Mouse (Mus musculus): ENCODE results near the gene Dars2. TPM values are rescaled to one million over a fixed set of nuclear protein-coding genes. Genes with fewer than 3 reads are reported as not detected.

Gene Dars2
- polyA plus RNA-seq (2014; fragmentation: Nextera tagmentation; extraction: Ambion mirVana): 24.2 and 31.2 TPM in 2 replicates

DNA sequence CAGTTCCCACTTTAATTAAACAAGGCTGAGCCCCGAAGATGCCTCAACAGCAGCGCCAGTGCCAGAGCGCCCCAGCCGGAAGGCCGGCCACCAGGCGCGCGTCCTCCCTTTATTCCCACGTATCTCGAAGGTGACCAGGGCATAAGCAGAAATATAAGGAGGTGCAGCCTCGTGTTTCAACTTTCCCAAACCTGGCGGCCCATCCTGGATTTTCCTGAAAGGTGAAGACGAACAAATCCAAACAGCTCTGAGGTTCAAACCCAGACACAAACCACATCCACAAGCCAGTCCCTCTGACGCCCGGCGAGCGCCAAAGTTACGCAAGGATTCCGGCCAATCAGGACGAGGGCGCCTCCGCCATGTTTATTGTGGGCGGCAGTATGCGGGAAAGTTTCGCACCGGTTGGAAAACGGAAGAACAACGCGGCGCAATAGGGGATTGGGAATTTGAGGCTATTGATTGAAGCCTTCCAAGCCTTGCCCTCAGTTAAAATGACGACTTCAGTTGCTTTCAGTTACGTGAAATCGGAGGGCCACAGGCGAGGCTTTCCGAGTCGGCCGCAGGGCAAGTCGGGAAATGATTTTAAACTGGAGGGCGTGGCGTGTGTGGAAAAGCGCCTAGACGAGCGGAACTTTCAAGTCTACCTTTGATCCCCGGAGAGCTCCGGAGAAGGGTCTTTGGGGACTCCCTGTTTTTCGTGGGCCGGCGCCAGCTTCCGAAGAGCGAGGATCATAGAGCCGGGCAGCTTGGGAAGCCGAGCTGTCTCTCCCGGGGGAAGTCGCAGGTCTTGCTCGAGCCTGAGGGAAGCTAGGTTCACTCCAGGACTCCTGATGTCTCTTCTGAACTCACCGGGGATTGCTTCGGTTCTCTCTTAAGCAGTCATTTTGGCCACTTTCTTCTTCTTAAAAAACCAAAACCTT is at the start of gene Dars2, which contains the start of gene Cenpl:
Gene Dars2, minus strand, starts transcription at position 307 of the 920 bp plus-strand sequence.
Gene Cenpl, plus strand, starts transcription at position 362 of the 920 bp plus-strand sequence.
- peak within 1 kb of the TSS; percentile 78 for H3K4me3 ChIP-seq (ENCODE audit: low read depth, low read length)
- peak within 1 kb of the TSS; percentile 78 for H3K27ac ChIP-seq (replicated peaks; ENCODE audit: low read depth, low read length)
- peak within 1 kb of the TSS; percentile 90 for H3K4me2 ChIP-seq (ENCODE audit: low read depth, low read length)
- peaks cover 9% of the 10 kb centered on the region; the same call in 1 of the 2 replicates for H3K36me3 ChIP-seq (ENCODE audit: control insufficient read depth, insufficient read depth, low read length)
- H3K27me3 ChIP-seq (replicated peaks; ENCODE audit: control insufficient read depth, insufficient read depth, low read length): no peaks in the 10 kb centered on the region
- no peaks in the 10 kb centered on the region for H3K9me3 ChIP-seq (ENCODE audit: control insufficient read depth, low read length)
- under 1% methylated on average over 56 of the region's 57 CpGs for WGBS
- DNase-seq (ENCODE audit: low spot score): peak; percentile 99
- ATAC-seq (ENCODE audit: low read depth): peak; percentile 97
- peak within 1 kb of the TSS; percentile 86 for H3K9ac ChIP-seq (ENCODE audit: low read depth, low read length)
- peaks cover 22% of the 10 kb centered on the region for H3K4me1 ChIP-seq (ENCODE audit: control insufficient read depth, insufficient read depth, low read length)

- Histone ChIP-seq H3K27ac (replicated peaks; ENCODE audit: low read depth, low read length) (no peak overlapping the region), H3K9me3 (ENCODE audit: control insufficient read depth, low read length) (no peaks in the 10 kb centered on the region), H3K4me2 (ENCODE audit: low read depth, low read length) (no peak overlapping the region), H3K9ac (ENCODE audit: low read depth, low read length) (no peak overlapping the region), H3K4me1 (ENCODE audit: control insufficient read depth, insufficient read depth, low read length) (no peaks in the 10 kb centered on the region), H3K36me3 (ENCODE audit: control insufficient read depth, insufficient read depth, low read length) (peaks cover 2% of the 10 kb centered on the region), H3K27me3 (replicated peaks; ENCODE audit: control insufficient read depth, insufficient read depth, low read length) (no peaks in the 10 kb centered on the region), H3K4me3 (ENCODE audit: low read depth, low read length) (no peak overlapping the region)
- no peak for ATAC-seq (ENCODE audit: low read depth)
- no peak for DNase-seq (ENCODE audit: low spot score)
Observed at GRCm38 (mm10) chr1:161114591-161114990, 44.1 kb upstream of the Dars2 start.

- Histone ChIP-seq H3K9ac (ENCODE audit: low read depth, low read length) (no peak overlapping the region), H3K9me3 (ENCODE audit: control insufficient read depth, low read length) (no peaks in the 10 kb centered on the region), H3K4me2 (ENCODE audit: low read depth, low read length) (no peak overlapping the region), H3K36me3 (ENCODE audit: control insufficient read depth, insufficient read depth, low read length) (peaks cover 31% of the 10 kb centered on the region), H3K4me1 (ENCODE audit: control insufficient read depth, insufficient read depth, low read length) (no peaks in the 10 kb centered on the region), H3K27me3 (replicated peaks; ENCODE audit: control insufficient read depth, insufficient read depth, low read length) (no peaks in the 10 kb centered on the region), H3K4me3 (ENCODE audit: low read depth, low read length) (no peak overlapping the region), H3K27ac (replicated peaks; ENCODE audit: low read depth, low read length) (no peak overlapping the region)
- DNase-seq (ENCODE audit: low spot score) (no peak), ATAC-seq (ENCODE audit: low read depth) (no peak)
- WGBS: 94% methylated on average over 8 of the region's 8 CpGs
Observed at GRCm38 (mm10) chr1:161109216-161109615, 38.8 kb upstream of the Dars2 start.

- Histone ChIP-seq H3K4me2 (ENCODE audit: low read depth, low read length) (no peak overlapping the region), H3K27ac (replicated peaks; ENCODE audit: low read depth, low read length) (no peak overlapping the region), H3K27me3 (replicated peaks; ENCODE audit: control insufficient read depth, insufficient read depth, low read length) (no peaks in the 10 kb centered on the region), H3K36me3 (ENCODE audit: control insufficient read depth, insufficient read depth, low read length) (peaks cover 52% of the 10 kb centered on the region), H3K4me1 (ENCODE audit: control insufficient read depth, insufficient read depth, low read length) (no peaks in the 10 kb centered on the region), H3K4me3 (ENCODE audit: low read depth, low read length) (no peak overlapping the region), H3K9ac (ENCODE audit: low read depth, low read length) (no peak overlapping the region), H3K9me3 (ENCODE audit: control insufficient read depth, low read length) (no peaks in the 10 kb centered on the region)
- WGBS: 81% methylated on average over 1 of the region's 1 CpGs
- DNase-seq (ENCODE audit: low spot score) (no peak), ATAC-seq (ENCODE audit: low read depth) (no peak)
Observed at GRCm38 (mm10) chr1:161103842-161104241, 33.4 kb upstream of the Dars2 start.

DNA sequence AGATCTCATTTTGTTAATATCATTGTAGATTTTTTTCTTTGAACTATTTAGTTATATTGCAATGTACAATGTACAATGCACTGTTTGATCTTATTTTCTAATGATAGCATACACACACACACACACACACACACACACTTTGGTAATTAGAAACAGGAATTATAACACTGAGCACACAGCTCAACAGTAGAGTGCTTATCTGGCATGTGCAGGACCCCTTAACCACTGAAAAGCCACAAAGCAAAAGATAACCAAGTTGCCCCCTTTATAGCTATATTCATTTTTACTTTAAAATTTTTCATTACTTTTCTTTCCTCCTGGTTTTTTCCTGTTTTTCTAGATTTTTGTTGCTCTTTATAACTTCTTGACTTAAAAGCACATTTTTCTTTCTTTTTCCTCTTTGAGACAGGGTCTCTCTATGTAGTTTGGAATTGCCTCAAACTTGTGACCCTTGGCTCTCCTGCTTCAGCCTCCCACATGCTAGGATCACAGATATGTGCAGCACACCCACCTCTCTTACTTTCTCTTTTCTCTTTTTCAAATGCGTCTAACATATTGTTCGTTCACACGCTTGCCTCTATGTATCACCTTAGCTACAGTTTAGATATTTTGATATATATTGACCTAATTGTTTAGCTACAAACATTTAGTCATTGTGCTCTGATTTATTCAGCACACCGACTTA is 29.4 kb upstream of the Dars2 start:
- no peaks in the 10 kb centered on the region for H3K9me3 ChIP-seq (ENCODE audit: control insufficient read depth, low read length)
- no peak overlapping the region for H3K9ac ChIP-seq (ENCODE audit: low read depth, low read length)
- DNase-seq (ENCODE audit: low spot score) (no peak), ATAC-seq (ENCODE audit: low read depth) (no peak)
- WGBS: 95% methylated on average over 4 of the region's 4 CpGs
- H3K4me3 ChIP-seq (ENCODE audit: low read depth, low read length): no peak overlapping the region
- no peak overlapping the region for H3K4me2 ChIP-seq (ENCODE audit: low read depth, low read length)
- H3K27me3 ChIP-seq (replicated peaks; ENCODE audit: control insufficient read depth, insufficient read depth, low read length): no peaks in the 10 kb centered on the region
- no peaks in the 10 kb centered on the region for H3K4me1 ChIP-seq (ENCODE audit: control insufficient read depth, insufficient read depth, low read length)
- no peak overlapping the region for H3K27ac ChIP-seq (replicated peaks; ENCODE audit: low read depth, low read length)
- H3K36me3 ChIP-seq (ENCODE audit: control insufficient read depth, insufficient read depth, low read length): peaks cover 66% of the 10 kb centered on the region

GRCm38 (mm10) chr1:161077243-161077642 is 6.8 kb upstream of the Dars2 start:
- no peaks in the 10 kb centered on the region for H3K27me3 ChIP-seq (replicated peaks; ENCODE audit: control insufficient read depth, insufficient read depth, low read length)
- H3K9me3 ChIP-seq (ENCODE audit: control insufficient read depth, low read length): no peaks in the 10 kb centered on the region
- H3K9ac ChIP-seq (ENCODE audit: low read depth, low read length): no peak overlapping the region
- 89% methylated on average over 3 of the region's 3 CpGs for whole genome bisulfite sequencing
- ATAC-seq (ENCODE audit: low read depth) (no peak), DNase-seq (ENCODE audit: low spot score) (no peak)
- peaks cover 38% of the 10 kb centered on the region for H3K36me3 ChIP-seq (ENCODE audit: control insufficient read depth, insufficient read depth, low read length)
- H3K4me1 ChIP-seq (ENCODE audit: control insufficient read depth, insufficient read depth, low read length): peaks cover 11% of the 10 kb centered on the region; the same call in 1 of the 2 replicates
- H3K4me2 ChIP-seq (ENCODE audit: low read depth, low read length): no peak overlapping the region
- no peak overlapping the region for H3K4me3 ChIP-seq (ENCODE audit: low read depth, low read length)
- no peak overlapping the region for H3K27ac ChIP-seq (replicated peaks; ENCODE audit: low read depth, low read length)

- Histone ChIP-seq H3K4me1 (ENCODE audit: control insufficient read depth, insufficient read depth, low read length) (peaks cover 20% of the 10 kb centered on the region), H3K9me3 (ENCODE audit: control insufficient read depth, low read length) (no peaks in the 10 kb centered on the region), H3K36me3 (ENCODE audit: control insufficient read depth, insufficient read depth, low read length) (peaks cover 34% of the 10 kb centered on the region), H3K9ac (ENCODE audit: low read depth, low read length) (no peak overlapping the region), H3K4me2 (ENCODE audit: low read depth, low read length) (no peak overlapping the region), H3K27me3 (replicated peaks; ENCODE audit: control insufficient read depth, insufficient read depth, low read length) (no peaks in the 10 kb centered on the region), H3K27ac (replicated peaks; ENCODE audit: low read depth, low read length) (no peak overlapping the region), H3K4me3 (ENCODE audit: low read depth, low read length) (no peak overlapping the region)
- no peak for DNase-seq (ENCODE audit: low spot score)
- ATAC-seq (ENCODE audit: low read depth): no peak
- WGBS: 84% methylated on average over 6 of the region's 6 CpGs
Observed at GRCm38 (mm10) chr1:161076238-161076637, 5.8 kb upstream of the Dars2 start.

DNA sequence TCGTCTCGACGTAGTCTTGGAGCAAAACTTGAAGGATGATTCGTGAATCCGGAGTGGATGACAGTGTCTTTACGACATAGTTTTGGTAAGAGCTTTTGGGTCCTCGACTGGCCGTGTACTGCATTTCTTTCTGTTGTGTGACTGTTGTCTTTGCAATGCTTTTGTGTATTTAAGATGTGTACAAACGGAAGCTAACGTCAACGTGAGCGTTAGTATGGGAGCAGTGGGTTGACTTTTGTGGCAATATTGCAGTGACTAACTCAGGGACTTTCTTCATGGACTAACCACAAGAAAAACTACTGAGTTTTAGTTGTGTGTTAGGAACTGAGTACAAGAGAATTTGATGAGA is 788 bp upstream of the Dars2 start:
- DNase-seq (ENCODE audit: low spot score): no peak
- no peak for ATAC-seq (ENCODE audit: low read depth)
- Histone ChIP-seq H3K36me3 (ENCODE audit: control insufficient read depth, insufficient read depth, low read length) (peaks cover 8% of the 10 kb centered on the region), H3K4me1 (ENCODE audit: control insufficient read depth, insufficient read depth, low read length) (peaks cover 22% of the 10 kb centered on the region), H3K4me2 (ENCODE audit: low read depth, low read length) (peak overlapping the region; percentile 73), H3K27me3 (replicated peaks; ENCODE audit: control insufficient read depth, insufficient read depth, low read length) (no peaks in the 10 kb centered on the region), H3K9ac (ENCODE audit: low read depth, low read length) (peak overlapping the region; percentile 84), H3K9me3 (ENCODE audit: control insufficient read depth, low read length) (no peaks in the 10 kb centered on the region), H3K4me3 (ENCODE audit: low read depth, low read length) (peak overlapping the region; percentile 78), H3K27ac (replicated peaks; ENCODE audit: low read depth, low read length) (peak overlapping the region; percentile 59; the same call in 1 of the 2 replicates)
- 0% methylated on average over 12 of the region's 12 CpGs for WGBS

Data from embryonic facial prominence, embryonic 14.5 days (tissue).